Mouse (Mus musculus) heart, postnatal 14 days (tissue): ENCODE measurements around the gene Lrguk. TPM values are rescaled to one million over a fixed set of nuclear protein-coding genes. Genes with fewer than 3 reads are reported as not detected.

ENCODE experiments used
- DNase-seq, 2 experiments: peaks; one replicate each; pipeline ENCODE4 v3.0.0; 2021 to 2022
- intact Hi-C: fragments of 180-260 bp; cut with DNase I; formaldehyde crosslinking; loops from one replicate; pipeline ENCODE4 v1.15.1; 2025
- long read RNA-seq, 2 experiments: library from polyadenylated mRNA; stranded (forward); transcript quantifications; one replicate each; pipeline ENCODE4 v2.0.0; 2021
- total RNA-seq, 2 experiments: library from RNA; stranded (reverse); gene quantifications; 2 replicates each; pipeline ENCODE4 v1.2.3; 2021

Lrguk gene
- total RNA-seq, result under 1 TPM; 0.10 to 0.20 TPM
- long read RNA-seq, experiment 1, result 0 reads
- long read RNA-seq, experiment 2, result 0 reads

DNA sequence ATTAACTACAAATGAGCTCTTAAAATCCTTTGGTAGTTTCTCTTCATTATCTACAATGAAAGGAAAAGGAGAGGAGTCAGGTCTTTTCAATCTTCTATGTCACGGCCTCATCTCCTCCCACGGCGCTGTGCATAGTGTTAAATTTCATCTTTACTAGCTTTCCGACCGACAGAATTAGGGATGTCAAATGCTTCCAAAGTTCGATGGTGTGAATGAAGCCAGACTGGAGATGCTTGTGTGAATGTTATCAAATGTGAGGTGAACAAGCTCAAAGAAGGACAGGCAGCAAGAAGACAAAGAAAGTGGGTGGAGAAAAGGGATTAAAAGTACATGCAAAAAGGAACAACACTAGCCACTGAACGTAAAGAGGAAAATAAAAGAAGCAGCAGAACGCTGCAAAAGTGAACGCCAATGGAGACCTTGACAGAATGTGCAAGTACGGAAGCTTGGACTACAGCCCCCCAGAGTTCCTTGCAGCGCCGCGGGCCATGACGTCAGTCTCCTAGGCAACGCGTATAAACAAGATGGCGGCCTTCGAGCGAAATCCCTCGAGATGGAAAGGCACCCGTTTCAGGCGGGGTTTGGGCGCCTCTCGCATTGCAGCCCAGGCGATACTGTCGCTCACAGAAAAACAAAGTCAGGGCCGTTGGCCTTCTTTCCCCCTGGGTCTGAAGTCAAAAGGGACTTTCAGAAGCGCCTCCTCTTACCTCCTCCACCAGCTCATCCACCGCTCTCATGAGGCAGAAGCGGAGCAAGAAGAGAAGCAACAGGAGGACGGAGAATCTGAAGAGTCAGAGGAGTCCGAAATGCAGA, at the start of gene Lrguk:
Gene Lrguk (plus strand): TSS at position 516 of the 813 bp plus-strand sequence.
- intact Hi-C loops, result no loop called here

DNA sequence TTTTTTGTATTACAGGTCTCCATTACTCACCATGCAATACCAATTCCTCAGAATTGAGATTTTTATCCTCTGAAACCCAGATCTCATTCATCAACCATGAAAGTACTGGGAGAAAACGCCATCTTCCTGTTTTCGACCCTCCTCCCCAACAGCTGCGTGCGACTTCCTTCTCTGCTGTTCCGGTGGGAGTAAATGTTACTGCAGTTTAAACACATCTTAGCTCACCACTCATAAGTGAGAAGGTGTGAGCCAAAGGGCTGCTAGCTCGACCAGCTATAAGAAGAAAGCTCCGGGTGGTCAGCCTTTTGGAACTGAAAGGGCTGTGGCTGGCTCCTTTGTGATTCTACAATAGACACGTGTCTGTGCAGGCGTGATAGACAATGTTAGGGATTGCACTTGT, 46.5 kb upstream of the Lrguk start:
- DNase-seq, result no peak
- intact Hi-C loops, result no loop called here

More for the DNA sequence above, at the start of gene Lrguk:
- DNase-seq, result peak; percentile 79 to 86

GRCm38 (mm10) chr6:33987132-33987531, 42.1 kb upstream of the Lrguk start:
- DNase-seq, result no peak
- intact Hi-C loops, result no loop called here

- DNase-seq, result no peak
- intact Hi-C loops, result no loop called here
Observed at GRCm38 (mm10) chr6:33992213-33993034, 36.8 kb upstream of the Lrguk start.

GRCm38 (mm10) chr6:33993842-33994241, 35.4 kb upstream of the Lrguk start:
- no peak for DNase-seq
- intact Hi-C loops, result no loop called here

GRCm38 (mm10) chr6:33998590-33998989, 30.7 kb upstream of the Lrguk start:
- intact Hi-C loops, result no loop called here
- DNase-seq, result no peak

DNA sequence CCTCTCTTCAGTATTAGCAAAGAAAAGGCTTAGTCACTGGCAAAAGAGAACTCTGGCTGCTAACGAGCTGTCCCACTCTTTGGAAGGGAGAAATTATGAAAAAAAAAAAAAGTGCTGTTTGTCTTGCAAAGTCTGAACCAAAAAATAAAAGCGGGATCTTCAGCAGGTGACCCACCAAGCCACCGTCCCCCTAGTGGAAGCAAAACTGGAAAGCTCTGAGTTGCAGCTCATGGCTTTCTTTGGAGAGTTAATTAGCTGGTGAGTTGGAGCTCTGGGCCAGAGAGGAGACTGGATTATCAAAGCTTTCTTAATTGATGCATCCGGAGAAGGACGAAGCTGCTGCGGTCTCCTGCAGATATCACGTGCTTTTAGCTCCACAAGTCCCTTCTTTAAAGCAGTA, 29.7 kb upstream of the Lrguk start:
- no peak for DNase-seq
- intact Hi-C loops, result no loop called here

DNA sequence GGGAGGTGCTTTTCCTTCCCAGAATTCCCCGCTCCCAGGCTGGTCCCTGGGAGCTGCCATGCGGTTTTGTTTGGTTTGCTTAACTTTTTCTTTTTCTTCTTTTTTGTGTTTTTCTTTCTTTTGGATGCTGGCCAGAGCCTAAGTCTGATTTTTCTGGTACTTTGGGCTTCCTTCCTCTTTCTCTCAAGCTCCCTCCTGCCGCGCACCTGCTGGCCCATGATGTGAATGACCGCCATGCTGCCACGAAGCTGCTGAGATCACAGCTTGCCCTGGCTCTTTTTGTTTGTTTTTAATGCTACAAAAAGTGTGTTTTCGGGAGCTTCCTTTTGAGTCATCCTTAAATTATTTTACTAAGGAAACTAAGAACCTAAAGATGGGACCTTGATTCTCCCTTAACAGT, 28.6 kb upstream of the Lrguk start:
- intact Hi-C loops, result no loop called here
- no peak for DNase-seq

- intact Hi-C loops, result no loop called here
- no peak for DNase-seq
Observed at GRCm38 (mm10) chr6:34003033-34003432, 26.2 kb upstream of the Lrguk start.

GRCm38 (mm10) chr6:34013469-34013868, 15.8 kb upstream of the Lrguk start:
- no peak for DNase-seq
- intact Hi-C loops, result no loop called here

- intact Hi-C loops, result no loop called here
- no peak for DNase-seq
Observed at GRCm38 (mm10) chr6:34029746-34030027, 439 bp downstream of the Lrguk start.

DNA sequence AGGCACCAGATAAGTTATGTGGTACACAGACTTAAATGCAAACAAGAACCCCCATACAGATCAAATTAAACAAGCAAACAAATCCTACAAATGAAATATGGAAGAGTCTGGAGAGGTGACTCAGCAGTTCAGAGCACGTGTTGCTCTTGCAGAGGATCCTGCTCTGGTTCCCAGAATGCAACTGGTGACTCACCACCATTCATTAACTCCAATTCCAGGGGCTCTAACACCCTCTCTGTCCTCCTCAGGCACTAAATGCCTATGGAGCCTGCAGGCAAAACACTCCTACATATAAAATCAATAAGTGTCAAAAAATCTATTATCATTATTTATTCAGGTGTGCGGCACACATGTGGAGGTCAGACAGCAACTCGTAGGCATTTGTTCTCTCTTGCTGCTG, 4.8 kb downstream of the Lrguk start:
- DNase-seq, result no peak
- intact Hi-C loops, result no loop called here

DNA sequence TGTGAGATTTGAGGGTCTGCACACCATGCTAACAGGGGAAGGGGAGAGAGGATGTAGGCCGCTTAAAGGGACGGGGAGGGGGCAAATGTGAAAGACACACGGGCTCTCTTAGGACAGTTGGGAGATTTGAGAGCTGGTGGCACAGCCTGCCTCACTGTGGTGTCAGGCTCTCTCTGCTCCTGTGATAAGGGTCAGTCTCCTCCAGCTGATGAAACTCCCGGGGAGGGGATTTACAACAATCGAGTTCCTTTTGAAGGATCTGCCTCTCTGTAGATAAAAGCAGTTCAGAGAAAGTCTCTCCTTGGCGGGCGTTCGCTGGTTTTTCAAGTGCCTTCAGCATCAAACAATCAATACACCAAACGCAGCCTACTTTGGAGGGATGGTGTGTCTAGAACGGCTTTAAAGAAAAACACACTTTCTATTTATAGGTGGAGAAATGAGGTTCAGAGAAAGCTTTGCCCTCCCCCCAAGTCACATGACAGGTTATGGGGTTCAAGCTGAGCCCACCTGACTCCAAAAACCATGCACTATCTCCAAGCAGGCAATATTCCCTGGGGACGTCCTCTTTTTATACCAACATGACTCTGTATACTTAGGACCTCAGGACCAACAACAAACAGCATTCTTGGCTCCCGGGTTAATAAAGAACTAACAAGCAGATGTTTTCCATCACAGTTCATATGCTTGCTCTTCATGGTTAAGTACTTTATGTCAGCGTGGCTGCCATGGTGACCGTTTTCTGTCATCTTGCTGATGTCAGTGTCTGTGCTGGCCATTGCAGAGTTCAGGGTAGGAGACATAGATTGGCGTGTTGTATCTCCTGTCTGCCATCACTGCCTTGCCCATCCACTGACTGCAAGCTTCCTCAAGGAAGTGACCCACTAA, 5.6 kb downstream of the Lrguk start:
- no peak for DNase-seq
- intact Hi-C loops, result no loop called here

GRCm38 (mm10) chr6:34040624-34041235, 11.5 kb downstream of the Lrguk start:
- DNase-seq, result peak; percentile 65 to 83
- intact Hi-C loops, result no loop called here

DNA sequence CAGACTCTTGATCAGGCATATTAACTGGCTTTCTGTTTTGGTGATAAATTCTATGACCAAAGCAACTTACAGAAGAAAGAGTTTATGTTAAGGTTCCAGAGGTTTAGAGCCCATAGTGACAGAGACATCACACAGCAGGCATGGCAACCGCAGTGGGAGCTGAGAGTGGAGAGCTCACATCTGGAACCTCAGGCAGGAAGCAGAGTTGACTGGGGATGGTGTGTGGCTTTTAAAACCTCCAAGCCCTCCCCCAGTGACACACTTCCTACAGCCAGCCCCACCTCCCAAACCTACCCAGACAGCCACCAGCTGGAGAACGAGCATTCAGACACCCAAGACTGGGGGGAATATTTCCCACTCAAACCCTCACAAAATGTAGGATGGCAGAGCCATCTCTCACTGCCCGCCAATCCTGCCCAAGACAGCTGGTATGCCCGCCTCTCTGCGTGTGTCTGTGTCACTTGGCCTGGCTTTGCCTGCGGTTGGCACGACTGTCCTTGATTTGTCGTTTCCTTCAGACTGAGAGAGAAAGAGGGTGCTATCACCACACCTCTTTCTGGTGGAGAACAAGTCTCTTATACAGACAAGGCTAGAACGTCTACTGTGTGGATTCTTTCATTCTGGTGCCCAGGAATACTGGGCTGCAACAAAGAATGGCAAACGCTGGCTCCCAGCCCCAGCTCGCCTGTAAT, 12.5 kb downstream of the Lrguk start:
- intact Hi-C loops, result no loop called here

DNA sequence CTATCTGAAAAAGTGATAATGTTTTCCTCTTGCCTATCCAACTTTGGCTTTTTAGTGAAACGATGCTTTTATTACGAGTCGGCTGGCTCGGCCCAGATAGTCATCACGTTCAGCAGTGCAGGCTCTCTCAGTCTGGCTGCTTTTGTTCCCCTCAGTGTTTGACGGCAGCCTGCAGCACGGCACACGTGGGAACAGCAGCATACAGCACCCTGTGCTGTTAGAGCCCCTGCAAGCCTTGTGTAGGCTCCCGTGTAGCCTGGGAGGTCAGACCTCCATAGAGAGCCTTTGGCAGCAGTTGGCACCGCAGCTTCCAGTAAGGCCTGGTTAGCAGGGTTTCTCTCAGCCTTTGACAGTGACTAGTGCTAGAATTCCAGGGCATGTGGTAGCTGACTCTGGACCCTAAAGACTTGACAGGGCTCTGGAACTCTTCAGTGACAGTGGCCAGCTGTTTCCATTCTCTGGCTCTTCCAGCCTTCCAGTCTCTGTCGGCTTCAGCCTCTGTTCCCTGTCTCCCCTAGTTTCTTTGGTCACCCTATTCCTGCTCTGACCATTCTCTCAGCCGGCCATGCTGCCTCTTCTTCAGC, 15.1 kb downstream of the Lrguk start:
- DNase-seq, result peak; percentile 29 to 66

More for the DNA sequence above, 12.5 kb downstream of the Lrguk start:
- DNase-seq, result no peak

DNA sequence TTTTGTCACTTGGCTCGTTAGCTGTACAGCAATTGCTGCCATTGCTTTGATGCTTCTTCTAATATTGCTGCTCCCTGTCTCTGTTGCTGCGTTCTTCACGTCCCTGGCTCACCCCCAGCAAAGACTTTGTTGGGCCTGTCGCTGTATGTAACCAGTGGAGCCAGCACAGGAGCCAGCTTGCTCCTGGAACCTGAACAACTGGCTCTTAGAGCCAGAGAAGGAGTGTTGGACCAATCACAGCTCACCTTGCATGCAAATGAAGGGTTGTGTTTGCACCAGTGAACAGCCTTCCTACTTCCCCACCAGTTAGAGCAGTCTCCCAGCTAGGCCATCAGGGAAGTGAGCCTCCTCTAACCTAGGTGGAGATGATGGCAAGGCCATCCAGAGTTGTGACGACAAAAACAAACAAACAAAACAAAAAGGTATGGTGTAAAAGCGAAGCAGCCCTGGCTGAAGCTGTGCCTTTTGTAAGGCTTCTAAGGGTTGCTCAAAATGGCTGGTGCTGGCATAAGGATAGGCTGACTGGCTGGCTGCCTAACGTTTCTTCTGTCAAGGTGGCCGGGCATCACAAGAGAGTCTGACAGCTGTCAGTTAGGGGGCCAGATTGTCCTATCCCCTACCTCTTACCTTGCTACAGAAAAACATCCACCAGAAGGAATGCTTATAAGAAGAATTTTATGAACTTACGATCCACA, 15.7 kb downstream of the Lrguk start:
- intact Hi-C loops, result no loop called here
- DNase-seq, result no peak

More for the DNA sequence above, 15.1 kb downstream of the Lrguk start:
- intact Hi-C loops, result no loop called here

GRCm38 (mm10) chr6:34046551-34047186, 17.4 kb downstream of the Lrguk start:
- DNase-seq, result no peak
- intact Hi-C loops, result no loop called here
